Mouse (Mus musculus) CH12.LX (cell line): ENCODE measurements around the gene Herc3. TPM values are rescaled to one million over a fixed set of nuclear protein-coding genes. Genes with fewer than 3 reads are reported as not detected.

ENCODE experiments used
- DNase-seq: peaks from one replicate; pipeline ENCODE4 v3.0.0-alpha.2; 2013; ENCODE audit errors: extremely low read depth
- H3K27ac ChIP-seq: 2 replicates; pipeline ENCODE4 v1.5.1; 2012; ENCODE audit warnings: low read depth, mild to moderate bottlenecking, control low read depth, moderate library complexity; ENCODE audit not compliant: insufficient read depth
- H3K27me3 ChIP-seq: replicated peaks from 2 replicates; pipeline ENCODE3; 2012; ENCODE audit warnings: inconsistent platforms
- H3K36me3 ChIP-seq, 2 experiments: replicated peaks in 1 of 2; 2 replicates each; pipeline versions ENCODE3 to v1.6.1; 2012; ENCODE audit warnings: inconsistent platforms in 1 of 2, low read length in 1 of 2, mild to moderate bottlenecking in 1 of 2, mixed read lengths in 1 of 2, moderate library complexity in 1 of 2; ENCODE audit not compliant: control insufficient read depth in 1 of 2, insufficient read depth in 1 of 2
- H3K4me1 ChIP-seq, 2 experiments: 2 replicates each; pipeline ENCODE4 v1.6.1; 2012; ENCODE audit warnings: inconsistent platforms in 1 of 2, moderate library complexity in 1 of 2; ENCODE audit not compliant: insufficient read depth in 2 of 2, control insufficient read depth in 1 of 2
- H3K4me2 ChIP-seq: 2 replicates; pipeline ENCODE4 v1.6.1; 2012; ENCODE audit warnings: low read depth, mild to moderate bottlenecking, control low read depth; ENCODE audit not compliant: poor library complexity, insufficient read depth, severe bottlenecking
- H3K4me3 ChIP-seq, 3 experiments: fragments of 150-350 bp in 1 of 3; sonication (generic) in 1 of 3; replicated peaks in 1 of 3; 2 replicates each; pipeline versions ENCODE3 to v1.5.1; 2011 to 2012; ENCODE audit warnings: low read depth in 2 of 3, low read length in 2 of 3, mild to moderate bottlenecking in 2 of 3, moderate library complexity in 2 of 3, control low read depth in 1 of 3, improper control_type of control experiment in 1 of 3, inconsistent platforms in 1 of 3, mixed read lengths in 1 of 3; ENCODE audit not compliant: poor library complexity in 1 of 3
- H3K79me2 ChIP-seq: replicated peaks from 2 replicates; pipeline ENCODE4 v1.6.1; 2012; ENCODE audit warnings: mild to moderate bottlenecking, moderate library complexity; ENCODE audit not compliant: control insufficient read depth, poor library complexity, insufficient read depth, severe bottlenecking; ENCODE audit errors: extremely low read depth
- H3K9ac ChIP-seq: 2 replicates; pipeline ENCODE4 v1.6.1; 2012; ENCODE audit warnings: low read depth, mild to moderate bottlenecking, control low read depth, moderate library complexity; ENCODE audit not compliant: insufficient read depth
- H3K9me3 ChIP-seq: replicated peaks from 2 replicates; pipeline ENCODE3; 2012; ENCODE audit warnings: low read length, inconsistent platforms, mixed read lengths
- BHLHE40 ChIP-seq: IDR thresholded peaks from 2 replicates; pipeline ENCODE4 v1.6.1; 2011; ENCODE audit warnings: mild to moderate bottlenecking, low read depth, low read length, improper control_type of control experiment
- CHD1 ChIP-seq: IDR thresholded peaks from 2 replicates; pipeline ENCODE4 v1.6.1; 2012; ENCODE audit warnings: low read depth, low read length, improper control_type of control experiment, inconsistent platforms
- CHD2 ChIP-seq: IDR thresholded peaks from 2 replicates; pipeline ENCODE4 v1.6.1; 2011; ENCODE audit warnings: low read length, improper control_type of control experiment
- CTCF ChIP-seq, 2 experiments: IDR thresholded peaks in 1 of 2; conservative IDR thresholded peaks in 1 of 2; 2 replicates each; pipeline ENCODE4 v1.5.1; 2011 to 2012; ENCODE audit warnings: low read depth in 2 of 2, low read length in 2 of 2, improper control_type of control experiment in 1 of 2, inconsistent platforms in 1 of 2, mild to moderate bottlenecking in 1 of 2, moderate library complexity in 1 of 2
- E2F4 ChIP-seq: IDR thresholded peaks from 2 replicates; pipeline ENCODE4 v1.6.1; 2011; ENCODE audit warnings: low read depth, low read length, improper control_type of control experiment; ENCODE audit not compliant: insufficient replicate concordance
- ELF1 ChIP-seq: IDR thresholded peaks from 2 replicates; pipeline ENCODE4 v1.6.1; 2014; ENCODE audit warnings: low read depth, mild to moderate bottlenecking, inconsistent platforms, low read length, improper control_type of control experiment
- EP300 ChIP-seq: IDR thresholded peaks from 2 replicates; pipeline ENCODE4 v1.6.1; 2011; ENCODE audit warnings: low read length, improper control_type of control experiment
- ETS1 ChIP-seq: conservative IDR thresholded peaks from 2 replicates; pipeline ENCODE4 v1.6.1; 2012; ENCODE audit warnings: low read depth, mild to moderate bottlenecking, inconsistent platforms, low read length, improper control_type of control experiment, moderate library complexity
- GABPA ChIP-seq: IDR thresholded peaks from 2 replicates; pipeline ENCODE4 v1.6.1; 2012; ENCODE audit warnings: low read depth, low read length, improper control_type of control experiment, inconsistent platforms; ENCODE audit not compliant: insufficient replicate concordance
- HCFC1 ChIP-seq: IDR thresholded peaks from 2 replicates; pipeline ENCODE4 v1.6.1; 2012; ENCODE audit warnings: low read depth, mild to moderate bottlenecking, inconsistent platforms, low read length, improper control_type of control experiment
- JUND ChIP-seq: conservative IDR thresholded peaks from 2 replicates; pipeline ENCODE4 v1.6.1; 2011; ENCODE audit warnings: low read depth, low read length, improper control_type of control experiment
- KAT2A ChIP-seq: IDR thresholded peaks from 2 replicates; pipeline ENCODE4 v1.6.1; 2012; ENCODE audit warnings: low read length, improper control_type of control experiment, inconsistent platforms; ENCODE audit not compliant: insufficient replicate concordance
- MAFK ChIP-seq: IDR thresholded peaks from 2 replicates; pipeline ENCODE4 v1.6.1; 2011; ENCODE audit warnings: low read length, improper control_type of control experiment; ENCODE audit not compliant: insufficient replicate concordance
- MAX ChIP-seq: IDR thresholded peaks from 2 replicates; pipeline ENCODE4 v1.6.1; 2011; ENCODE audit warnings: low read length, improper control_type of control experiment
- MAZ ChIP-seq: IDR thresholded peaks from 2 replicates; pipeline ENCODE4 v1.6.1; 2012; ENCODE audit warnings: low read depth, mild to moderate bottlenecking, inconsistent platforms, low read length, improper control_type of control experiment, moderate library complexity
- MXI1 ChIP-seq: IDR thresholded peaks from 2 replicates; pipeline ENCODE4 v1.6.1; 2011; ENCODE audit warnings: mild to moderate bottlenecking, low read depth, low read length, improper control_type of control experiment
- MYC ChIP-seq: IDR thresholded peaks from 2 replicates; pipeline ENCODE4 v1.6.1; 2011; ENCODE audit warnings: low read depth, mild to moderate bottlenecking, improper control_type of control experiment, low read length
- NELFE ChIP-seq: IDR thresholded peaks from 2 replicates; pipeline ENCODE4 v1.6.1; 2011; ENCODE audit warnings: low read depth, low read length, improper control_type of control experiment
- NRF1 ChIP-seq: IDR thresholded peaks from 2 replicates; pipeline ENCODE4 v1.6.1; 2014; ENCODE audit warnings: low read depth, mild to moderate bottlenecking, inconsistent platforms, low read length, improper control_type of control experiment, moderate library complexity
- PAX5 ChIP-seq: IDR thresholded peaks from 2 replicates; pipeline ENCODE4 v1.6.1; 2012; ENCODE audit warnings: low read length, inconsistent platforms, mixed read lengths
- SIN3A ChIP-seq: IDR thresholded peaks from 2 replicates; pipeline ENCODE4 v1.6.1; 2012; ENCODE audit warnings: low read length, improper control_type of control experiment, inconsistent platforms
- SMC3 ChIP-seq: IDR thresholded peaks from 2 replicates; pipeline ENCODE4 v1.6.1; 2011; ENCODE audit warnings: low read depth, low read length, improper control_type of control experiment
- TBP ChIP-seq: conservative IDR thresholded peaks from 2 replicates; pipeline ENCODE4 v1.6.1; 2011; ENCODE audit warnings: low read depth, low read length, improper control_type of control experiment
- TCF12 ChIP-seq: IDR thresholded peaks from 2 replicates; pipeline ENCODE4 v1.6.1; 2014; ENCODE audit warnings: low read depth, mild to moderate bottlenecking, inconsistent platforms, low read length, improper control_type of control experiment
- UBTF ChIP-seq: IDR thresholded peaks from 2 replicates; pipeline ENCODE4 v1.6.1; 2012; ENCODE audit warnings: low read depth, mild to moderate bottlenecking, inconsistent platforms, low read length, improper control_type of control experiment, moderate library complexity
- USF1 ChIP-seq: IDR thresholded peaks from 2 replicates; pipeline ENCODE4 v1.6.1; 2014; ENCODE audit warnings: low read depth, mild to moderate bottlenecking, inconsistent platforms, low read length, improper control_type of control experiment
- ZC3H11A ChIP-seq: IDR thresholded peaks from 2 replicates; pipeline ENCODE4 v1.6.1; 2012; ENCODE audit warnings: low read depth, mild to moderate bottlenecking, inconsistent platforms, low read length, improper control_type of control experiment
- ZMIZ1 ChIP-seq: IDR thresholded peaks from 2 replicates; pipeline ENCODE4 v1.6.1; 2012; ENCODE audit warnings: low read depth, mild to moderate bottlenecking, inconsistent platforms, low read length, improper control_type of control experiment
- ZNF384 ChIP-seq: IDR thresholded peaks from 2 replicates; pipeline ENCODE4 v1.6.1; 2012; ENCODE audit warnings: low read depth, low read length, improper control_type of control experiment, inconsistent platforms
- dilution Hi-C: fragments of 300-500 bp; cut with MboI; formaldehyde crosslinking; loops from 2 replicates; pipeline ENCODE4 v1.14.3; 2020; ENCODE audit warnings: low sequenced_read_pairs; ENCODE audit not compliant: extremely low pct_unique_long_range_greater_than_20kb, extremely low pct_ligation_motif_present
- in situ Hi-C: fragments of 300-500 bp; cut with MboI; formaldehyde crosslinking; loops from 3 replicates; pipeline ENCODE4 v1.14.3; 2019; ENCODE audit warnings: low sequenced_read_pairs, low pct_ligation_motif_present, low pct_unique_long_range_greater_than_20kb, mixed read lengths
- polyA plus RNA-seq: library from polyadenylated mRNA; unstranded; fragments of >175 nt; gene quantifications from 2 replicates; pipeline ENCODE4 v1.2.1, GENCODE M21; 2012; ENCODE audit warnings: low read depth; ENCODE audit not compliant: insufficient read length
- total RNA-seq, 2 experiments: library from RNA; depleted of rRNA; stranded (reverse); fragments of 300-350 nt in 1 of 2; fragments of >200 nt in 1 of 2; gene quantifications; 2 replicates each; pipeline ENCODE4 v1.2.3; 2012 to 2014

Gene Herc3
- total and polyA plus RNA-seq, 3 experiments, result 15.7 to 19.1 (median 17.8) TPM

DNA sequence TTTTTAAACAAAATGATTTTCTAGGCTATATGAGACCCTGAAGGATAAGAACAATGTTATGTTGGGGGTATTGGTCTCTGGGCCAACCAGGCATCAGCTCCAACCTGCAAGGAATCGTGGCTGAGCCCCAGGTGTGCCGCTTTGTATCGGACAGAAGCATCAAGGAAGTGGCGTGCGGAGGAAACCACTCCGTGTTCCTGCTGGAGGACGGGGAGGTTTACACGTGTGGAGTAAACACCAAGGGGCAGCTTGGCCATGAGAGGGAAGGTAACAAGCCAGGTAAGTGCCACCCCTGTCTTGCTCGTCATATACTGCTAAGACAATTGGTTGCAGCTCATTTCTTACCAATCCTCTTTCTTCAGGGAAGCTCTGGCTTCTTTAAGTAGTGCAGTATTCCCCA, 12.3 kb downstream of the Herc3 start:
- no peak for DNase-seq
- TF ChIP-seq ZNF384, result no peak
- no peak for TF ChIP-seq NELFE
- TF ChIP-seq EP300, result no peak
- no peak for TF ChIP-seq E2F4
- no peak for TF ChIP-seq TCF12
- no peak for TF ChIP-seq TBP
- TF ChIP-seq MAZ, result no peak
- no peak for TF ChIP-seq CHD1
- no peak for TF ChIP-seq JUND
- no peak for TF ChIP-seq HCFC1
- no peak for TF ChIP-seq CHD2
- no peak for TF ChIP-seq MXI1
- TF ChIP-seq MYC, result no peak
- TF ChIP-seq ETS1, result no peak
- no peak for TF ChIP-seq NRF1
- no peak for TF ChIP-seq CTCF (conservative IDR thresholded peaks at IDR 0.05 in 1 of 2, IDR thresholded peaks at IDR 0.05 in 1 of 2; ENCODE audit: low read depth in 2 of 2, low read length in 2 of 2)
- no peak for TF ChIP-seq ZC3H11A
- TF ChIP-seq KAT2A, result no peak
- no peak for TF ChIP-seq MAX
- no peak overlapping the region for H3K4me2 ChIP-seq
- no peak overlapping the region for H3K9ac ChIP-seq
- H3K9me3 ChIP-seq, result no peaks in the 10 kb centered on the region
- H3K4me1 ChIP-seq, result peaks cover 0 to 32% of the 10 kb centered on the region in 2 experiments; a peak in 2 of 4 replicates
- H3K27ac ChIP-seq, result no peak overlapping the region
- H3K4me3 ChIP-seq, result no peak overlapping the region
- peaks cover 8 to 64% of the 10 kb centered on the region in 2 experiments for H3K36me3 ChIP-seq
- in situ Hi-C loops, result no loop called here
- dilution Hi-C loops, result no loop called here
- no peaks in the 10 kb centered on the region for H3K79me2 ChIP-seq
- no peaks in the 10 kb centered on the region for H3K27me3 ChIP-seq

DNA sequence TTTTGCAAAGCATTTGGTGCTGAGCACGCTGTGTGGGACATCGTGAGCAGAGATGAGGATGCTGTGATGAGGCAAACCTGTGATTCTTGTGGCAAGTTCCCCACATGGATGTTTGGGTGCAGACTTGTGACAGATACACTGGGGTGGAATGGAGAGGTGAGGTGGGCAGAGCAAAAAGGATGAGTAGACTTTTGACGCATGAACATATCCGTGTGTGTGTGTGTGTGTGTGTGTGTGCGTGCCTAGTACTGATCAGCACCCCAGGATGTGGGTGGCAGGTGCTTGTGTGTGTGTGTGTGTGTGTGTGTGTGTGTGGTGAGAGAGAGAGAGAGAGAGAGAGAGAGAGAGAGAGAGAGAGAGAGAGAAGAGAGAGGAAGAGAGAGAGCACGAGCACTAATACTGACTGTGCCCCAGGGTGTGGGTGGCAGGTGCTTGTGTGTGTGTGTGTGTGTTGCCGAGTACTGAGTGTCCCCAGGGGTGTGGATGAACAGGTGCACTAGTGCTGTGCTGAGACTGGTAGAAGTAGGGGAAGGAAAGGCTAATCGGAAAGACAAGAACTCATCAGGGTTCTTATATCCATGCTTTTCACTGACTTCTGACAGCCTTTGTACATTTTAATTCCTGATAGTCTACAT, 13.0 kb downstream of the Herc3 start:
- H3K9ac ChIP-seq, result no peak overlapping the region
- dilution Hi-C loops, result no loop called here
- peaks cover 8 to 64% of the 10 kb centered on the region in 2 experiments for H3K36me3 ChIP-seq
- H3K27ac ChIP-seq, result no peak overlapping the region
- no peaks in the 10 kb centered on the region for H3K79me2 ChIP-seq
- H3K4me1 ChIP-seq, result peaks cover 0 to 32% of the 10 kb centered on the region in 2 experiments; a peak in 2 of 4 replicates
- no peaks in the 10 kb centered on the region for H3K27me3 ChIP-seq
- H3K4me2 ChIP-seq, result no peak overlapping the region
- DNase-seq, result no peak
- no peak for TF ChIP-seq USF1
- TF ChIP-seq MAFK, result no peak
- no peak for TF ChIP-seq GABPA
- TF ChIP-seq NRF1, result no peak
- TF ChIP-seq MAX, result no peak
- TF ChIP-seq ZMIZ1, result no peak
- no peak for TF ChIP-seq ZC3H11A
- TF ChIP-seq CHD2, result no peak
- no peak for TF ChIP-seq ZNF384
- no peak for TF ChIP-seq PAX5
- no peak for TF ChIP-seq UBTF
- no peak for TF ChIP-seq TBP
- TF ChIP-seq EP300, result no peak
- TF ChIP-seq MAZ, result no peak
- TF ChIP-seq BHLHE40, result no peak
- TF ChIP-seq MXI1, result no peak
- TF ChIP-seq SMC3, result no peak
- TF ChIP-seq SIN3A, result no peak
- TF ChIP-seq ETS1, result no peak
- no peak for TF ChIP-seq ELF1
- TF ChIP-seq, all 38 proteins: peak for 0
- in situ Hi-C loops, result no loop called here
- H3K4me3 ChIP-seq, result no peak overlapping the region
- no peaks in the 10 kb centered on the region for H3K9me3 ChIP-seq
